Mouse (Mus musculus): ENCODE results near the gene Ccdc86. TPM values are rescaled to one million over a fixed set of nuclear protein-coding genes. Genes with fewer than 3 reads are reported as not detected.
A peak's percentile ranks its signal among the peaks of the same experiment; 100 is the strongest.

Gene Ccdc86
- polyA plus RNA-seq, 1 experiment from 2014 or later = 12.9 TPM

DNA sequence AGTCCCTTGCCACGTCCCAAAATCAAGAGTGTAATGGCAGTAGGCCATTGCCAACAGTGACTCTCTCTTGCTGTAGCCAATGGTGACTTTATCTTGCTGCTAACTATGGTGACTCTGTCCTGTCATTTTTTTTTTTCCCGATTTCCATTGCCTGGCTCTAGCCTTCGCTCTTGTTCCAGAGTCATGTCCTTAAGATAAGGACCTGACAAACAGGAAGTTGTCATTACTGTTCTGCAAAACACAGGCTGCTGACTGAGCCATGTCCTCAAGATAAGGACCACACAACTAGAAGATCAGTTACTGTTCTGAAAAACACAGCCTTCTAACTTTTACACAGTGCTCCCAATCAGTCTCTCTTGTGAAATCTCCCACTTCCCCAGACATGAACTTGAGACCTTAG is 21.4 kb upstream of the Ccdc86 start:
- Histone ChIP-seq H3K27ac (replicated peaks in 1 of 2; ENCODE audit: control insufficient read depth in 1 of 2, insufficient read depth in 1 of 2, low read depth in 2 of 2, low read length in 2 of 2) (no peak overlapping the region), H3K9ac (ENCODE audit: low read length) (no peak overlapping the region), H3K4me2 (ENCODE audit: low read length) (no peak overlapping the region), H3K4me1 (ENCODE audit: control insufficient read depth in 2 of 2, insufficient read depth in 2 of 2, low read length in 2 of 2) (no peaks in the 10 kb centered on the region), H3K4me3 (ENCODE audit: control insufficient read depth in 1 of 2, insufficient read depth in 1 of 2, low read depth in 1 of 2, low read length in 2 of 2) (no peak overlapping the region), H3K9me3 (ENCODE audit: control insufficient read depth, low read length) (peaks cover 12% of the 10 kb centered on the region), H3K27me3 (ENCODE audit: control insufficient read depth, insufficient read depth, low read length) (no peaks in the 10 kb centered on the region), H3K36me3 (ENCODE audit: control insufficient read depth, insufficient read depth, low read length) (no peaks in the 10 kb centered on the region)
- ATAC-seq (ENCODE audit: insufficient number of reproducible peaks, insufficient read depth, low FRiP score, low read depth) = no peak
- 25% methylated on average over 3 of the region's 3 CpGs for whole genome bisulfite sequencing

DNA sequence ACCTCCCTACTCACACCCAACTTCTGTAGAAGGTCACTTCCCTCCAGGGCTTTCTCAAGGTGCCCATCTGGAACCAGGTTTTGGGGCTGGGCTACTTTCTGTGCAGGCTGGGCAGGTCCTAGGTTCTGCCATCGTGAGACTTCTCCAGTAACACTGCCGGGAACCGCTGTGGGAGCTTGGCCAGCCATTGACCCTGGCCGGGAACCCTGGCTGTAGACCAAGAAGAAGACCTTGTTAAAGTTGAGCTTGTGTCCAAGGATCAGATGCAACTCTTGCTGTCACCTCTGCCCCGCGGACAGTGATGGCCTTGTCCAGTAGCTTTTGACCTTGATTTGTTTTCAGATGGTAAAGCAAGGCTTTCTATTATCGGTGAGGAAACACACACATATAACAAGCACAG is 19.5 kb upstream of the Ccdc86 start:
- Histone ChIP-seq H3K4me1 (ENCODE audit: control insufficient read depth in 2 of 2, insufficient read depth in 2 of 2, low read length in 2 of 2) (no peaks in the 10 kb centered on the region), H3K4me3 (ENCODE audit: control insufficient read depth in 1 of 2, insufficient read depth in 1 of 2, low read depth in 1 of 2, low read length in 2 of 2) (no peak overlapping the region), H3K9me3 (ENCODE audit: control insufficient read depth, low read length) (peaks cover 12% of the 10 kb centered on the region), H3K4me2 (ENCODE audit: low read length) (no peak overlapping the region), H3K9ac (ENCODE audit: low read length) (no peak overlapping the region), H3K36me3 (ENCODE audit: control insufficient read depth, insufficient read depth, low read length) (no peaks in the 10 kb centered on the region), H3K27ac (replicated peaks in 1 of 2; ENCODE audit: control insufficient read depth in 1 of 2, insufficient read depth in 1 of 2, low read depth in 2 of 2, low read length in 2 of 2) (no peak overlapping the region), H3K27me3 (ENCODE audit: control insufficient read depth, insufficient read depth, low read length) (no peaks in the 10 kb centered on the region)
- 83% methylated on average over 7 of the region's 7 CpGs for WGBS
- ATAC-seq (ENCODE audit: insufficient number of reproducible peaks, insufficient read depth, low FRiP score, low read depth) = no peak

DNA sequence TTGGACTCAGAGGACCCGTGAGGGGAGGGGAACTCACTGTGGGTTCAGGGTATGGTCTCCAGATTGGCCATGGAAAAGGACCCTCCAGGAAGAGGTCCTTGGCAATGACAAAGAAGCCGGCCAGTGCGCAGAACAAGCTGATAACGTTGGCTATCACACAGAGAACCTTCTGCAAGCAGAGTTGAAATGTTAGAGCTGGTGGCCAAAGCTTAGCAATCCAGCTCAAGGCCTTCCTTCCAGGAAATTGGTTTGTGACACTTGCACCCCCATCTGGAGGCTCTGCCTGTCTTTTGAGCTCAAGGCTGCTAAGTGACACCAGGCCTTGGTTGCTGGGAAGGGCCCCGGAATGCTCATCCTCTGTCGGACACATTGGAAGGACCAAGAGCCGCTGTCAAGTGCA is 16.7 kb upstream of the Ccdc86 start:
- no peak overlapping the region for H3K27ac ChIP-seq (replicated peaks in 1 of 2; ENCODE audit: control insufficient read depth in 1 of 2, insufficient read depth in 1 of 2, low read depth in 2 of 2, low read length in 2 of 2)
- H3K4me1 ChIP-seq (ENCODE audit: control insufficient read depth in 2 of 2, insufficient read depth in 2 of 2, low read length in 2 of 2) = no peaks in the 10 kb centered on the region
- WGBS = 81% methylated on average over 7 of the region's 7 CpGs
- H3K9me3 ChIP-seq (ENCODE audit: control insufficient read depth, low read length) = peaks cover 5% of the 10 kb centered on the region; the same call in 1 of the 2 replicates
- H3K27me3 ChIP-seq (ENCODE audit: control insufficient read depth, insufficient read depth, low read length) = no peaks in the 10 kb centered on the region
- H3K36me3 ChIP-seq (ENCODE audit: control insufficient read depth, insufficient read depth, low read length) = no peaks in the 10 kb centered on the region
- no peak overlapping the region for H3K9ac ChIP-seq (ENCODE audit: low read length)
- ATAC-seq (ENCODE audit: insufficient number of reproducible peaks, insufficient read depth, low FRiP score, low read depth) = no peak
- no peak overlapping the region for H3K4me3 ChIP-seq (ENCODE audit: control insufficient read depth in 1 of 2, insufficient read depth in 1 of 2, low read depth in 1 of 2, low read length in 2 of 2)
- no peak overlapping the region for H3K4me2 ChIP-seq (ENCODE audit: low read length)

DNA sequence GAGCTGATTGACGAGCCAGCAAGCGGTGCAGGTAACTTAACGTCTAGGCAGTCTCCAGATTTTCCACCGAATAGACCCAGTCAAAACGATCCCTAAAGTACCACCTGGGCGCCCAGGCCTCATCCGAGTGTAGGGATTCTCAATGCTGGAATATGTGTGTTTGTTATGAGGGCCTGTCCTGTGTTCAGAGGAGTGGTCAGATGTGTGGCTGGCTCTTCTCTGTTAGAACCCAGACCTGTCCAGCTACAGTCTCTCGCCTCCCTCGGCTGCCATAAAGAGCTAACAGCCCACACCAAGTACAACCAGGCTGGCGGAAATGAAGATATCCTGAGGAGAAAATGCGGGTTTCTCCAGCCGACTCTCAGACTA is 10.9 kb upstream of the Ccdc86 start:
- Histone ChIP-seq H3K4me2 (ENCODE audit: low read length) (no peak overlapping the region), H3K9ac (ENCODE audit: low read length) (no peak overlapping the region), H3K9me3 (ENCODE audit: control insufficient read depth, low read length) (no peaks in the 10 kb centered on the region), H3K36me3 (ENCODE audit: control insufficient read depth, insufficient read depth, low read length) (no peaks in the 10 kb centered on the region), H3K27me3 (ENCODE audit: control insufficient read depth, insufficient read depth, low read length) (no peaks in the 10 kb centered on the region), H3K27ac (replicated peaks in 1 of 2; ENCODE audit: control insufficient read depth in 1 of 2, insufficient read depth in 1 of 2, low read depth in 2 of 2, low read length in 2 of 2) (no peak overlapping the region), H3K4me1 (ENCODE audit: control insufficient read depth in 2 of 2, insufficient read depth in 2 of 2, low read length in 2 of 2) (peaks cover 0 to 2% of the 10 kb centered on the region in 2 experiments; a peak in 1 of 4 replicates), H3K4me3 (ENCODE audit: control insufficient read depth in 1 of 2, insufficient read depth in 1 of 2, low read depth in 1 of 2, low read length in 2 of 2) (no peak overlapping the region)
- WGBS = 40% methylated on average over 12 of the region's 12 CpGs
- ATAC-seq (ENCODE audit: insufficient number of reproducible peaks, insufficient read depth, low FRiP score, low read depth) = 0 out of 2 replicates have a peak, but pooled peaks have one; percentile 7

DNA sequence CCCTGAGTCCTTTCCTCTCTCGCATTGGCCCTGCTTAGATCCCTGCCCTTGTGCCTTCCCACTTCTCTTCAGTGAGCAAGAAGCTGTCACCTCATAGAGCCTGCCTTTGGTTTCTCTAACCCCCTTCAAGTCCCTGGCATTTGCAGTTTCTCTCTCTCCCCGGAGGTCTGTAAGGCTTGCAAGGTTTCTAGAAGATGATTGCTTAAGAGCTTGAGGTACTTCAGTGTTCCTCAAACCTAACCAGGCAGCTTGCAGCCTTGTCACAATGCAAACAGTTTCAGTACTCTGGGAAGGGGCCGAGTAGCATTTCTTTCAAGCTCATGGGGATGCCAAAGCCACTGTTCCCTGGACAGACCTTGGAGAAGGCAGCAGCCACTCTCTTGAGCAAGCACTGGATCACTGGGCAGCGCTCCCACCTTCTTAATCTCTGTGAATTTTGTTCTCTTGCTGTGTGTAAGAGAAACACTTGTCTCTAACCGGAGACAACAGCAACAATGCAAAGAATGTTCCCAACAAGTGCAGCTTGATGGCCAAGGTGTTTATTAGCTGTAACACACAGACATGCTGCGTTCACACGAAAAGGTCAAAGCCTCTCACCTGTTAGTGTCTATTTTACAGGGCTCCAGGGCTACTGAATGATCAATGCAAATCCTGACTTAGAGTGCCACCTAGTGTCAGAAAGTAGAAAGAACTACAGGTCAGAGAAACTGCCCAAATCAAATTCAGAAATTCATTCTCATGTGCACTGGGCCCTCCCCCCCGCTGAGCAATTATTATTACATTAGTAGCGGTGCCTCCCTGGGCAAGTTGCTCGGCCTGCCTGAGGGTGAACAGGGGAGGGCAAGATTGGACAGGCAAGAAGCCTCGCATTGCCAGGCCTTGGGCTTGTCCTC is 10.3 kb upstream of the Ccdc86 start:
- no peak overlapping the region for H3K4me3 ChIP-seq (ENCODE audit: control insufficient read depth in 1 of 2, insufficient read depth in 1 of 2, low read depth in 1 of 2, low read length in 2 of 2)
- no peaks in the 10 kb centered on the region for H3K36me3 ChIP-seq (ENCODE audit: control insufficient read depth, insufficient read depth, low read length)
- H3K9ac ChIP-seq (ENCODE audit: low read length) = no peak overlapping the region
- no peaks in the 10 kb centered on the region for H3K9me3 ChIP-seq (ENCODE audit: control insufficient read depth, low read length)
- H3K27me3 ChIP-seq (ENCODE audit: control insufficient read depth, insufficient read depth, low read length) = no peaks in the 10 kb centered on the region
- H3K27ac ChIP-seq (replicated peaks in 1 of 2; ENCODE audit: control insufficient read depth in 1 of 2, insufficient read depth in 1 of 2, low read depth in 2 of 2, low read length in 2 of 2) = no peak overlapping the region
- WGBS = 30% methylated on average over 11 of the region's 11 CpGs
- H3K4me1 ChIP-seq (ENCODE audit: control insufficient read depth in 2 of 2, insufficient read depth in 2 of 2, low read length in 2 of 2) = peaks cover 0 to 2% of the 10 kb centered on the region in 2 experiments; a peak in 1 of 4 replicates
- ATAC-seq (ENCODE audit: insufficient number of reproducible peaks, insufficient read depth, low FRiP score, low read depth) = no peak
- H3K4me2 ChIP-seq (ENCODE audit: low read length) = no peak overlapping the region

DNA sequence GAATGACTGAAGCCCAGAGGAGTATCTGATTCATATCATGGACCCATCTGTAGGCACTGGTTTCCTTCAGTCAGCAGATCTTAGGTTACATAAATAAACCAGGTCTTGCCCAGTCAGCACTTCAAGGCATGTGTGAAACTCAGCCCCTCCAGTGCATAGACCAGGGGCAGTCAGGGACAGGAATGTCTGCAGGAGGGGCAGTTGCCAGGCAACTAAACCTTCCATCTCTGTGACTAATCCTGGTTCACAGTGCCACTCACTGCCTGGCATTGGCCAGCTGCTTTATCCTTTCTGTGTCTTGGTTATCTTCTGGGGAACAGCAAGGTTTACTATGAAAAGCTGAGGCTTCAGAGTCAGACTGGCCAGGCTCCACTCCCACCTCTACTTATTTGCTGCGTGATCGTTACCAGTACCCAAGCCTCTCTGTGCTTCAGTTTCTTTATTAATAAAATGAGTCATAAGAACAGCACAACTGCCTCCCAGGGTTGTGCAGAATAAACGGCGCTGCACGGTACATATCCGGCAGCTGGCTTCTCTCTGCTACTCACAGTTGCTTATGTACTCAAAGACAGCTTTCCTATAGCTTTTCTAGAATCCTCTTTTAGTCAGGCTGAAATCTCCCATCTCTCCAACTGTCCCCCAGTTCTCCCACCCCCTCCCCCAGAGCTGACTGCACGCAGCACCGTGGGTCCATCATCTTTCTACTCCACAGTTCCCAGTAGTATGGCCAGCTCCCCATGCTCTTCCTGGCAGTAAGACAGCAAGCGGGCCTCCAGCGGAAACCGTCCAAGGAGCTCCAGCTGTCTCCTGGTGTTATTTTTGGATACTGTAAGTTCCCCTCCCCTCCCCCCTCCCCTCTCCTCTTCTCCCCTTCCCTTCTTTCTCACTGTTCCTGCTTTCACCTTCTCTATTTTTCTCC is 3.2 kb upstream of the Ccdc86 start:
- peak; percentile 71 for ATAC-seq (ENCODE audit: insufficient number of reproducible peaks, insufficient read depth, low FRiP score, low read depth)

DNA sequence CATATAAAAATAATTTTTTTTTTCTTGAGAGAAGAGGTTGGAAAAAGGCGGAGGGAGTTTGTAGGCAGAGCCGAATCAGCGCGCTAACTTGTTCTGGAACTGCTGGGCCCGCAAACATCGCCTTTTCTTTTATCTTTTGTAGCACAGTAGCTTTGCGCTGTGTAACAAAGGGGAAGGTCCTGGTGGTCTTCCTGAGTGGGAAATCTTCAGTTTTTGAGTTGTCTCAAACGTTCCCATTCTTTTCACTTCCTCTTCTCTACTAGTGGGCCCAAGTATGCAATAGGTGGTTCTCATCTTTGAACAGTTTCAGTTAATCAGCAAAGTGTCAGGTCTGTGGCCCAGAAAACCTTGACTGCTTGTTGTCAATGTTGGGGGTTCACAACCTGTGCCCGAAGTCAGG is 492 bp upstream of the Ccdc86 start:
- H3K4me1 ChIP-seq (ENCODE audit: control insufficient read depth in 2 of 2, insufficient read depth in 2 of 2, low read length in 2 of 2) = peaks cover 23 to 40% of the 10 kb centered on the region in 2 experiments
- peak overlapping the region; percentile 69 for H3K9ac ChIP-seq (ENCODE audit: low read length)
- peak overlapping the region; percentile 10 to 39; a peak in 2 of 4 replicates for H3K27ac ChIP-seq (replicated peaks in 1 of 2; ENCODE audit: control insufficient read depth in 1 of 2, insufficient read depth in 1 of 2, low read depth in 2 of 2, low read length in 2 of 2)
- 29% methylated on average over 9 of the region's 9 CpGs for WGBS
- H3K4me2 ChIP-seq (ENCODE audit: low read length) = peak overlapping the region; percentile 99
- ATAC-seq (ENCODE audit: insufficient number of reproducible peaks, insufficient read depth, low FRiP score, low read depth) = no peak
- H3K27me3 ChIP-seq (ENCODE audit: control insufficient read depth, insufficient read depth, low read length) = no peaks in the 10 kb centered on the region
- H3K36me3 ChIP-seq (ENCODE audit: control insufficient read depth, insufficient read depth, low read length) = peaks cover 17% of the 10 kb centered on the region
- no peaks in the 10 kb centered on the region for H3K9me3 ChIP-seq (ENCODE audit: control insufficient read depth, low read length)
- H3K4me3 ChIP-seq (ENCODE audit: control insufficient read depth in 1 of 2, insufficient read depth in 1 of 2, low read depth in 1 of 2, low read length in 2 of 2) = peak overlapping the region; percentile 25 to 73

More for the DNA sequence above, 3.2 kb upstream of the Ccdc86 start:
- Histone ChIP-seq H3K36me3 (ENCODE audit: control insufficient read depth, insufficient read depth, low read length) (no peaks in the 10 kb centered on the region), H3K4me3 (ENCODE audit: control insufficient read depth in 1 of 2, insufficient read depth in 1 of 2, low read depth in 1 of 2, low read length in 2 of 2) (no peak overlapping the region), H3K4me1 (ENCODE audit: control insufficient read depth in 2 of 2, insufficient read depth in 2 of 2, low read length in 2 of 2) (peaks cover 23 to 34% of the 10 kb centered on the region in 2 experiments), H3K27me3 (ENCODE audit: control insufficient read depth, insufficient read depth, low read length) (no peaks in the 10 kb centered on the region), H3K9me3 (ENCODE audit: control insufficient read depth, low read length) (no peaks in the 10 kb centered on the region), H3K9ac (ENCODE audit: low read length) (peak overlapping the region; percentile 38; the same call in 1 of the 2 replicates), H3K27ac (replicated peaks in 1 of 2; ENCODE audit: control insufficient read depth in 1 of 2, insufficient read depth in 1 of 2, low read depth in 2 of 2, low read length in 2 of 2) (peak overlapping the region; percentile 63 to 80), H3K4me2 (ENCODE audit: low read length) (peak overlapping the region; percentile 44)
- 20% methylated on average over 11 of the region's 11 CpGs for WGBS
